Mouse (Mus musculus): ENCODE results near the gene Dusp7.

The Dusp7 gene

GRCm38 (mm10) chr9:106392828-106393527 lies 24.5 kb downstream of the Dusp7 start:
- DNase-seq (ENCODE audit: low spot score), result no peak

GRCm38 (mm10) chr9:106393548-106393947 lies 25.1 kb downstream of the Dusp7 start:
- no peak for DNase-seq (ENCODE audit: low spot score)

- peak; percentile 48 for DNase-seq (ENCODE audit: low spot score)
Measured at GRCm38 (mm10) chr9:106394649-106395602, 26.5 kb downstream of the Dusp7 start.

GRCm38 (mm10) chr9:106397733-106398132 lies 29.3 kb downstream of the Dusp7 start:
- DNase-seq (ENCODE audit: low spot score), result no peak

- DNase-seq (ENCODE audit: low spot score), result no peak
Measured at GRCm38 (mm10) chr9:106398667-106399311, 30.4 kb downstream of the Dusp7 start.

- no peak for DNase-seq (ENCODE audit: low spot score)
Measured at GRCm38 (mm10) chr9:106399808-106400207, 31.4 kb downstream of the Dusp7 start.

- DNase-seq (ENCODE audit: low spot score), result no peak
Measured at GRCm38 (mm10) chr9:106402149-106402548, 33.7 kb downstream of the Dusp7 start.

- no peak for DNase-seq (ENCODE audit: low spot score)
Measured at GRCm38 (mm10) chr9:106402607-106403375, 34.4 kb downstream of the Dusp7 start.

- no peak for DNase-seq (ENCODE audit: low spot score)
Measured at GRCm38 (mm10) chr9:106405275-106405674, 36.8 kb downstream of the Dusp7 start.

- no peak for DNase-seq (ENCODE audit: low spot score)
Measured at GRCm38 (mm10) chr9:106406443-106407078, 38.1 kb downstream of the Dusp7 start.

GRCm38 (mm10) chr9:106409096-106409495 lies 40.7 kb downstream of the Dusp7 start:
- DNase-seq (ENCODE audit: low spot score), result no peak

GRCm38 (mm10) chr9:106410086-106410650 lies 41.7 kb downstream of the Dusp7 start:
- peak; percentile 71 for DNase-seq (ENCODE audit: low spot score)

GRCm38 (mm10) chr9:106411091-106411594 lies 42.7 kb downstream of the Dusp7 start:
- DNase-seq (ENCODE audit: low spot score), result no peak

GRCm38 (mm10) chr9:106411729-106412128 lies 43.3 kb downstream of the Dusp7 start:
- no peak for DNase-seq (ENCODE audit: low spot score)

GRCm38 (mm10) chr9:106412210-106412609 lies 43.8 kb downstream of the Dusp7 start:
- DNase-seq (ENCODE audit: low spot score), result no peak

GRCm38 (mm10) chr9:106413606-106414005 lies 45.2 kb downstream of the Dusp7 start:
- DNase-seq (ENCODE audit: low spot score), result no peak

GRCm38 (mm10) chr9:106416826-106417225 lies 48.4 kb downstream of the Dusp7 start:
- no peak for DNase-seq (ENCODE audit: low spot score)

- peak; percentile 68 for DNase-seq (ENCODE audit: low spot score)
Measured at GRCm38 (mm10) chr9:106417841-106418625, 49.6 kb downstream of the Dusp7 start.

GRCm38 (mm10) chr9:106420608-106421007 lies 52.2 kb downstream of the Dusp7 start:
- DNase-seq (ENCODE audit: low spot score), result peak; percentile 53
